Mouse (Mus musculus): Measurements from ENCODE around the gene Frk. TPM values are rescaled to one million over a fixed set of nuclear protein-coding genes. Genes with fewer than 3 reads are reported as not detected.
A peak's percentile ranks its signal among the peaks of the same experiment; 100 is the strongest.

The Frk gene
- total and polyA plus RNA-seq, 2 experiments from 2014 or later = 2.4 to 3.5 TPM

GRCm38 (mm10) chr10:34479942-34480455, 3.2 kb upstream of the Frk start:
- ATAC-seq (ENCODE audit: insufficient read depth, low read depth) (no peak), DNase-seq (ENCODE audit: low spot score) (peak; percentile 17)
- TF ChIP-seq CTCF (IDR thresholded peaks at IDR 0.05; ENCODE audit: low read depth) = no peak
- no peak for TF ChIP-seq EP300 (IDR thresholded peaks at IDR 0.05; ENCODE audit: low read depth)
- H3K4me2 ChIP-seq (ENCODE audit: low read depth, low read length) = no peak overlapping the region
- H3K4me1 ChIP-seq (ENCODE audit: control insufficient read depth, insufficient read depth) = 0 out of 2 replicates have a peak, but pooled peaks cover 3% of the 10 kb centered on the region
- WGBS = 56% methylated on average over 4 of the region's 4 CpGs
- no peak overlapping the region for H3K9ac ChIP-seq (replicated peaks; ENCODE audit: low read depth, low read length)
- H3K9me3 ChIP-seq (replicated peaks; ENCODE audit: control insufficient read depth, low read length) = no peaks in the 10 kb centered on the region
- no peaks in the 10 kb centered on the region for H3K27me3 ChIP-seq (ENCODE audit: control insufficient read depth, insufficient read depth, low read length)
- no peak overlapping the region for H3K27ac ChIP-seq (ENCODE audit: low read depth)
- no peaks in the 10 kb centered on the region for H3K36me3 ChIP-seq (replicated peaks; ENCODE audit: control insufficient read depth, insufficient read depth, low read length)
- H3K4me3 ChIP-seq (ENCODE audit: low read depth, low read length) = no peak overlapping the region

GRCm38 (mm10) chr10:34484014-34484411, 814 bp downstream of the Frk start:
- Histone ChIP-seq H3K4me1 (ENCODE audit: control insufficient read depth, insufficient read depth) (0 out of 2 replicates have a peak, but pooled peaks cover 3% of the 10 kb centered on the region), H3K27ac (ENCODE audit: low read depth) (peak overlapping the region; percentile 76), H3K27me3 (ENCODE audit: control insufficient read depth, insufficient read depth, low read length) (no peaks in the 10 kb centered on the region), H3K36me3 (replicated peaks; ENCODE audit: control insufficient read depth, insufficient read depth, low read length) (no peaks in the 10 kb centered on the region), H3K9ac (replicated peaks; ENCODE audit: low read depth, low read length) (peak overlapping the region; percentile 60), H3K4me2 (ENCODE audit: low read depth, low read length) (peak overlapping the region; percentile 65), H3K9me3 (replicated peaks; ENCODE audit: control insufficient read depth, low read length) (no peaks in the 10 kb centered on the region), H3K4me3 (ENCODE audit: low read depth, low read length) (peak overlapping the region; percentile 51)
- TF ChIP-seq EP300 (IDR thresholded peaks at IDR 0.05; ENCODE audit: low read depth) (no peak), CTCF (IDR thresholded peaks at IDR 0.05; ENCODE audit: low read depth) (no peak)
- peak; percentile 23 for DNase-seq (ENCODE audit: low spot score)
- ATAC-seq (ENCODE audit: insufficient read depth, low read depth) = peak; percentile 64
- WGBS = 47% methylated on average over 14 of the region's 14 CpGs

GRCm38 (mm10) chr10:34485079-34485478, 1.9 kb downstream of the Frk start:
- H3K9ac ChIP-seq (replicated peaks; ENCODE audit: low read depth, low read length) = no peak overlapping the region
- no peaks in the 10 kb centered on the region for H3K4me1 ChIP-seq (ENCODE audit: control insufficient read depth, insufficient read depth)
- no peak overlapping the region for H3K27ac ChIP-seq (ENCODE audit: low read depth)
- H3K4me2 ChIP-seq (ENCODE audit: low read depth, low read length) = peak overlapping the region; percentile 65; the same call in 1 of the 2 replicates
- no peak for TF ChIP-seq EP300 (IDR thresholded peaks at IDR 0.05; ENCODE audit: low read depth)
- 0 out of 2 replicates have a peak, but pooled peaks have one; percentile 2 for TF ChIP-seq CTCF (IDR thresholded peaks at IDR 0.05; ENCODE audit: low read depth)
- H3K9me3 ChIP-seq (replicated peaks; ENCODE audit: control insufficient read depth, low read length) = no peaks in the 10 kb centered on the region
- ATAC-seq (ENCODE audit: insufficient read depth, low read depth) (no peak), DNase-seq (ENCODE audit: low spot score) (peak; percentile 11)
- no peaks in the 10 kb centered on the region for H3K27me3 ChIP-seq (ENCODE audit: control insufficient read depth, insufficient read depth, low read length)
- no peaks in the 10 kb centered on the region for H3K36me3 ChIP-seq (replicated peaks; ENCODE audit: control insufficient read depth, insufficient read depth, low read length)
- WGBS = 65% methylated on average over 4 of the region's 4 CpGs
- no peak overlapping the region for H3K4me3 ChIP-seq (ENCODE audit: low read depth, low read length)

- DNase-seq (ENCODE audit: low spot score) (no peak), ATAC-seq (ENCODE audit: insufficient read depth, low read depth) (no peak)
- Histone ChIP-seq H3K4me3 (ENCODE audit: low read depth, low read length) (no peak overlapping the region), H3K27me3 (ENCODE audit: control insufficient read depth, insufficient read depth, low read length) (no peaks in the 10 kb centered on the region), H3K27ac (ENCODE audit: low read depth) (no peak overlapping the region), H3K4me1 (ENCODE audit: control insufficient read depth, insufficient read depth) (peaks cover 7% of the 10 kb centered on the region; the same call in 1 of the 2 replicates), H3K4me2 (ENCODE audit: low read depth, low read length) (no peak overlapping the region), H3K9ac (replicated peaks; ENCODE audit: low read depth, low read length) (no peak overlapping the region), H3K36me3 (replicated peaks; ENCODE audit: control insufficient read depth, insufficient read depth, low read length) (no peaks in the 10 kb centered on the region), H3K9me3 (replicated peaks; ENCODE audit: control insufficient read depth, low read length) (no peaks in the 10 kb centered on the region)
- WGBS = 66% methylated on average over 2 of the region's 2 CpGs
- TF ChIP-seq EP300 (IDR thresholded peaks at IDR 0.05; ENCODE audit: low read depth) (no peak), CTCF (IDR thresholded peaks at IDR 0.05; ENCODE audit: low read depth) (no peak)
These were observed 24.6 kb downstream of the Frk start for GRCm38 (mm10) chr10:34507807-34508206.

- WGBS = 46% methylated on average over 1 of the region's 1 CpGs
- no peaks in the 10 kb centered on the region for H3K27me3 ChIP-seq (ENCODE audit: control insufficient read depth, insufficient read depth, low read length)
- H3K27ac ChIP-seq (ENCODE audit: low read depth) = no peak overlapping the region
- H3K4me2 ChIP-seq (ENCODE audit: low read depth, low read length) = no peak overlapping the region
- DNase-seq (ENCODE audit: low spot score) (no peak), ATAC-seq (ENCODE audit: insufficient read depth, low read depth) (no peak)
- H3K9ac ChIP-seq (replicated peaks; ENCODE audit: low read depth, low read length) = no peak overlapping the region
- H3K4me1 ChIP-seq (ENCODE audit: control insufficient read depth, insufficient read depth) = peaks cover 7% of the 10 kb centered on the region; the same call in 1 of the 2 replicates
- H3K9me3 ChIP-seq (replicated peaks; ENCODE audit: control insufficient read depth, low read length) = no peaks in the 10 kb centered on the region
- H3K4me3 ChIP-seq (ENCODE audit: low read depth, low read length) = no peak overlapping the region
- TF ChIP-seq EP300 (IDR thresholded peaks at IDR 0.05; ENCODE audit: low read depth) (no peak), CTCF (IDR thresholded peaks at IDR 0.05; ENCODE audit: low read depth) (no peak)
- H3K36me3 ChIP-seq (replicated peaks; ENCODE audit: control insufficient read depth, insufficient read depth, low read length) = no peaks in the 10 kb centered on the region
These were observed 25.4 kb downstream of the Frk start for GRCm38 (mm10) chr10:34508593-34508992.

GRCm38 (mm10) chr10:34509256-34509655, 26.1 kb downstream of the Frk start:
- DNase-seq (ENCODE audit: low spot score) = no peak
- ATAC-seq (ENCODE audit: insufficient read depth, low read depth) = no peak
- Histone ChIP-seq H3K9me3 (replicated peaks; ENCODE audit: control insufficient read depth, low read length) (no peaks in the 10 kb centered on the region), H3K9ac (replicated peaks; ENCODE audit: low read depth, low read length) (no peak overlapping the region), H3K27me3 (ENCODE audit: control insufficient read depth, insufficient read depth, low read length) (no peaks in the 10 kb centered on the region), H3K27ac (ENCODE audit: low read depth) (no peak overlapping the region), H3K4me3 (ENCODE audit: low read depth, low read length) (no peak overlapping the region), H3K4me1 (ENCODE audit: control insufficient read depth, insufficient read depth) (peaks cover 7% of the 10 kb centered on the region; the same call in 1 of the 2 replicates), H3K4me2 (ENCODE audit: low read depth, low read length) (no peak overlapping the region), H3K36me3 (replicated peaks; ENCODE audit: control insufficient read depth, insufficient read depth, low read length) (no peaks in the 10 kb centered on the region)
- WGBS = 89% methylated on average over 2 of the region's 2 CpGs
- TF ChIP-seq EP300 (IDR thresholded peaks at IDR 0.05; ENCODE audit: low read depth) (no peak), CTCF (IDR thresholded peaks at IDR 0.05; ENCODE audit: low read depth) (no peak)
